Mouse (Mus musculus) ES-Bruce4 (cell line): Measurements from ENCODE around the gene Trmt11. TPM values are rescaled to one million over a fixed set of nuclear protein-coding genes. Genes with fewer than 3 reads are reported as not detected.
A peak's percentile ranks its signal among the peaks of the same experiment; 100 is the strongest.
"Not testable (repeated sequence)": the region's sequence is repeated elsewhere in the genome, so short reads cannot be mapped to it uniquely, and the experiment has no call there.

Experiments
- H3K27ac ChIP-seq: 2 replicates; pipeline ENCODE4 v1.5.1; 2012; ENCODE audit warnings: low read length, inconsistent platforms; ENCODE audit not compliant: insufficient read depth
- H3K27me3 ChIP-seq: 2 replicates; pipeline ENCODE4 v1.6.1; 2012; ENCODE audit warnings: mild to moderate bottlenecking, low read length, inconsistent platforms; ENCODE audit not compliant: control insufficient read depth, poor library complexity, insufficient read depth, severe bottlenecking
- H3K36me3 ChIP-seq: 2 replicates; pipeline ENCODE4 v1.6.1; 2012; ENCODE audit warnings: inconsistent platforms, mild to moderate bottlenecking, low read length, moderate library complexity; ENCODE audit not compliant: control insufficient read depth, poor library complexity, insufficient read depth, severe bottlenecking
- H3K4me1 ChIP-seq: one replicate; pipeline ENCODE4 v1.8.1; 2011; ENCODE audit warnings: low read length; ENCODE audit not compliant: control insufficient read depth, insufficient read depth
- H3K4me3 ChIP-seq: 2 replicates; pipeline ENCODE4 v1.5.1; 2011; ENCODE audit warnings: low read depth, mild to moderate bottlenecking, low read length
- H3K9ac ChIP-seq: 2 replicates; pipeline ENCODE4 v1.6.1; 2012; ENCODE audit warnings: low read depth, mild to moderate bottlenecking, inconsistent platforms; ENCODE audit not compliant: poor library complexity, severe bottlenecking
- H3K9me3 ChIP-seq: replicated peaks from 2 replicates; pipeline ENCODE4 v1.6.1; 2012; ENCODE audit warnings: mild to moderate bottlenecking, low read length, inconsistent platforms; ENCODE audit not compliant: control insufficient read depth, poor library complexity, insufficient read depth, severe bottlenecking
- CTCF ChIP-seq: IDR thresholded peaks from one replicate; pipeline ENCODE4 v1.8.1; 2011; ENCODE audit warnings: low read depth, low read length
- EP300 ChIP-seq: IDR thresholded peaks from 2 replicates; pipeline ENCODE4 v1.6.1; 2011; ENCODE audit warnings: low read depth, low read length; ENCODE audit not compliant: insufficient read depth
- POLR2A ChIP-seq: IDR thresholded peaks from one replicate; pipeline ENCODE4 v1.8.1; 2011; ENCODE audit warnings: low read length; ENCODE audit not compliant: insufficient read depth
- polyA plus RNA-seq: library from polyadenylated mRNA; stranded (reverse); fragments of >200 nt; gene quantifications from 2 replicates; pipeline ENCODE4 v1.2.4, GENCODE M21; 2011; ENCODE audit warnings: low read depth; ENCODE audit not compliant: missing spikeins, insufficient read depth, insufficient read length

Trmt11 gene
- polyA plus RNA-seq: 31.4 TPM in 2 replicates

- Histone ChIP-seq H3K27me3 (no peaks in the 10 kb centered on the region), H3K36me3 (peaks cover 16% of the 10 kb centered on the region), H3K4me3 (peak within 1 kb of the TSS; percentile 97), H3K4me1 (no peaks in the 10 kb centered on the region), H3K27ac (0 out of 2 replicates have a peak within 1 kb of the TSS, but pooled peaks have one; percentile 48), H3K9me3 (no peaks in the 10 kb centered on the region), H3K9ac (peak within 1 kb of the TSS; percentile 74)
- TF ChIP-seq EP300: no peak
- TF ChIP-seq POLR2A: peak; percentile 93
Measured at GRCm38 (mm10) chr10:30600542-30600966, at the start of gene Trmt11. Gene Trmt11 (minus strand): TSS chr10:30600749.

- H3K27me3 ChIP-seq: no peaks in the 10 kb centered on the region
- no peak overlapping the region for H3K27ac ChIP-seq
- TF ChIP-seq POLR2A (no peak), EP300 (no peak), CTCF (no peak)
- no peaks in the 10 kb centered on the region for H3K9me3 ChIP-seq
- H3K36me3 ChIP-seq: peaks cover 5% of the 10 kb centered on the region
- no peak overlapping the region for H3K9ac ChIP-seq
- H3K4me1 ChIP-seq: no peaks in the 10 kb centered on the region
- no peak overlapping the region for H3K4me3 ChIP-seq
Measured at GRCm38 (mm10) chr10:30647681-30648080, 47.1 kb upstream of the Trmt11 start.

GRCm38 (mm10) chr10:30638216-30638615 lies 37.7 kb upstream of the Trmt11 start:
- Histone ChIP-seq H3K9ac (no peak overlapping the region), H3K27me3 (no peaks in the 10 kb centered on the region), H3K4me1 (no peaks in the 10 kb centered on the region), H3K27ac (no peak overlapping the region), H3K36me3 (no peaks in the 10 kb centered on the region), H3K9me3 (no peaks in the 10 kb centered on the region), H3K4me3 (no peak overlapping the region)
- TF ChIP-seq POLR2A (no peak), EP300 (no peak), CTCF (no peak)

GRCm38 (mm10) chr10:30636474-30637154 lies 36.1 kb upstream of the Trmt11 start:
- not testable (repeated sequence) for H3K27me3 ChIP-seq, H3K36me3 ChIP-seq, H3K9ac ChIP-seq, H3K4me3 ChIP-seq, H3K9me3 ChIP-seq, H3K27ac ChIP-seq, H3K4me1 ChIP-seq

- no peaks in the 10 kb centered on the region for H3K4me1 ChIP-seq
- H3K36me3 ChIP-seq: no peaks in the 10 kb centered on the region
- no peak overlapping the region for H3K27ac ChIP-seq
- no peak overlapping the region for H3K4me3 ChIP-seq
- H3K27me3 ChIP-seq: no peaks in the 10 kb centered on the region
- no peak for TF ChIP-seq CTCF
- TF ChIP-seq EP300: no peak
- no peak for TF ChIP-seq POLR2A
- H3K9me3 ChIP-seq: peaks cover 26% of the 10 kb centered on the region
- H3K9ac ChIP-seq: no peak overlapping the region
Measured at GRCm38 (mm10) chr10:30632718-30633117, 32.2 kb upstream of the Trmt11 start.

DNA sequence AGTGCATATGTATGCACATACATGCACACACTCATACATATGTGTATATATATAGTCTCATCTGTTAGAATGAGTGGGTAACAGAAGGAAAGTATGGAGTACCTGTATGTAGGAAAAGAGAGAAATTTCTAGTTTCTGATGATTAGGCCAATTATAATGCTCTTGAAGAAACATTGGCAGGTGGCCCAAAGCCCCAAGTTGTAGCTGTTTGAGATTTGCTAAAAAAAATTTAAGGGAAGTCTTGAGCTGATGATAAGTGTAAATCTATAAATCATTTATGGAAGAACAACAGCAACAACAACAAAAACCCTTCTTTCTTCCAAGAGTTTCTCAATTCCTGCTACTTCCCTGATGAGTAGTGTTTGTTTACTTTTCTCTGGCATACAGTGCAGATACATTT lies 29.4 kb upstream of the Trmt11 start:
- Histone ChIP-seq H3K4me3 (no peak overlapping the region), H3K4me1 (no peaks in the 10 kb centered on the region), H3K9me3 (peaks cover 26% of the 10 kb centered on the region), H3K36me3 (no peaks in the 10 kb centered on the region), H3K27me3 (no peaks in the 10 kb centered on the region), H3K27ac (no peak overlapping the region), H3K9ac (no peak overlapping the region)
- TF ChIP-seq EP300: no peak
- no peak for TF ChIP-seq CTCF
- no peak for TF ChIP-seq POLR2A
